Mouse (Mus musculus) ES-Bruce4 (cell line): Measurements from ENCODE around the gene Agt. TPM values are rescaled to one million over a fixed set of nuclear protein-coding genes. Genes with fewer than 3 reads are reported as not detected.

Source experiments
- H3K27ac ChIP-seq: 2 replicates; pipeline ENCODE4 v1.5.1; 2012; ENCODE audit warnings: low read length, inconsistent platforms; ENCODE audit not compliant: insufficient read depth
- H3K27me3 ChIP-seq: 2 replicates; pipeline ENCODE4 v1.6.1; 2012; ENCODE audit warnings: mild to moderate bottlenecking, low read length, inconsistent platforms; ENCODE audit not compliant: control insufficient read depth, poor library complexity, insufficient read depth, severe bottlenecking
- H3K36me3 ChIP-seq: 2 replicates; pipeline ENCODE4 v1.6.1; 2012; ENCODE audit warnings: inconsistent platforms, mild to moderate bottlenecking, low read length, moderate library complexity; ENCODE audit not compliant: control insufficient read depth, poor library complexity, insufficient read depth, severe bottlenecking
- H3K4me1 ChIP-seq: one replicate; pipeline ENCODE4 v1.8.1; 2011; ENCODE audit warnings: low read length; ENCODE audit not compliant: control insufficient read depth, insufficient read depth
- H3K4me3 ChIP-seq: 2 replicates; pipeline ENCODE4 v1.5.1; 2011; ENCODE audit warnings: low read depth, mild to moderate bottlenecking, low read length
- H3K9ac ChIP-seq: 2 replicates; pipeline ENCODE4 v1.6.1; 2012; ENCODE audit warnings: low read depth, mild to moderate bottlenecking, inconsistent platforms; ENCODE audit not compliant: poor library complexity, severe bottlenecking
- H3K9me3 ChIP-seq: replicated peaks from 2 replicates; pipeline ENCODE4 v1.6.1; 2012; ENCODE audit warnings: mild to moderate bottlenecking, low read length, inconsistent platforms; ENCODE audit not compliant: control insufficient read depth, poor library complexity, insufficient read depth, severe bottlenecking
- CTCF ChIP-seq: IDR thresholded peaks from one replicate; pipeline ENCODE4 v1.8.1; 2011; ENCODE audit warnings: low read depth, low read length
- EP300 ChIP-seq: IDR thresholded peaks from 2 replicates; pipeline ENCODE4 v1.6.1; 2011; ENCODE audit warnings: low read depth, low read length; ENCODE audit not compliant: insufficient read depth
- POLR2A ChIP-seq: IDR thresholded peaks from one replicate; pipeline ENCODE4 v1.8.1; 2011; ENCODE audit warnings: low read length; ENCODE audit not compliant: insufficient read depth
- polyA plus RNA-seq: library from polyadenylated mRNA; stranded (reverse); fragments of >200 nt; gene quantifications from 2 replicates; pipeline ENCODE4 v1.2.4, GENCODE M21; 2011; ENCODE audit warnings: low read depth; ENCODE audit not compliant: missing spikeins, insufficient read depth, insufficient read length

The Agt gene
- polyA plus RNA-seq, 1 experiment, result not detected

- H3K27ac ChIP-seq, result no peak overlapping the region
- H3K36me3 ChIP-seq, result no peaks in the 10 kb centered on the region
- no peak overlapping the region for H3K4me3 ChIP-seq
- no peaks in the 10 kb centered on the region for H3K4me1 ChIP-seq
- H3K27me3 ChIP-seq, result no peaks in the 10 kb centered on the region
- peak; percentile 83 for TF ChIP-seq CTCF
- TF ChIP-seq POLR2A, result no peak
- H3K9ac ChIP-seq, result no peak overlapping the region
- no peaks in the 10 kb centered on the region; the same call in 1 of the 2 replicates for H3K9me3 ChIP-seq
These were observed 4.2 kb upstream of the Agt start for GRCm38 (mm10) chr8:124573552-124574340.

GRCm38 (mm10) chr8:124572430-124572775 is 2.9 kb upstream of the Agt start:
- Histone ChIP-seq H3K9ac (no peak overlapping the region), H3K36me3 (no peaks in the 10 kb centered on the region), H3K27ac (no peak overlapping the region), H3K9me3 (no peaks in the 10 kb centered on the region), H3K4me3 (no peak overlapping the region), H3K27me3 (no peaks in the 10 kb centered on the region), H3K4me1 (no peaks in the 10 kb centered on the region)
- TF ChIP-seq POLR2A (no peak), CTCF (no peak), EP300 (no peak)

GRCm38 (mm10) chr8:124571732-124572429 is 2.4 kb upstream of the Agt start:
- H3K9me3 ChIP-seq, result no peaks in the 10 kb centered on the region
- H3K4me3 ChIP-seq, result no peak overlapping the region
- H3K9ac ChIP-seq, result no peak overlapping the region
- no peaks in the 10 kb centered on the region for H3K4me1 ChIP-seq
- H3K27me3 ChIP-seq, result no peaks in the 10 kb centered on the region
- H3K27ac ChIP-seq, result no peak overlapping the region
- no peak for TF ChIP-seq CTCF
- TF ChIP-seq POLR2A, result no peak
- no peak for TF ChIP-seq EP300
- no peaks in the 10 kb centered on the region for H3K36me3 ChIP-seq

- H3K9me3 ChIP-seq, result no peaks in the 10 kb centered on the region
- TF ChIP-seq CTCF (no peak), EP300 (no peak), POLR2A (no peak)
- no peak overlapping the region for H3K4me3 ChIP-seq
- no peak overlapping the region for H3K27ac ChIP-seq
- H3K9ac ChIP-seq, result no peak overlapping the region
- no peaks in the 10 kb centered on the region for H3K27me3 ChIP-seq
- H3K36me3 ChIP-seq, result no peaks in the 10 kb centered on the region
- H3K4me1 ChIP-seq, result no peaks in the 10 kb centered on the region
These were observed 406 bp downstream of the Agt start for GRCm38 (mm10) chr8:124569100-124569499.

- H3K36me3 ChIP-seq, result no peaks in the 10 kb centered on the region
- H3K9ac ChIP-seq, result no peak overlapping the region
- H3K4me1 ChIP-seq, result no peaks in the 10 kb centered on the region
- no peak for TF ChIP-seq CTCF
- no peak for TF ChIP-seq POLR2A
- no peak for TF ChIP-seq EP300
- no peak overlapping the region for H3K4me3 ChIP-seq
- no peaks in the 10 kb centered on the region for H3K9me3 ChIP-seq
- H3K27me3 ChIP-seq, result no peaks in the 10 kb centered on the region
- no peak overlapping the region for H3K27ac ChIP-seq
These were observed 1.9 kb downstream of the Agt start for GRCm38 (mm10) chr8:124567584-124567983.

- Histone ChIP-seq H3K9ac (no peak overlapping the region), H3K36me3 (no peaks in the 10 kb centered on the region), H3K4me1 (no peaks in the 10 kb centered on the region), H3K4me3 (no peak overlapping the region), H3K27me3 (no peaks in the 10 kb centered on the region), H3K27ac (no peak overlapping the region), H3K9me3 (no peaks in the 10 kb centered on the region)
- no peak for TF ChIP-seq CTCF
- TF ChIP-seq POLR2A, result no peak
- no peak for TF ChIP-seq EP300
These were observed 2.4 kb downstream of the Agt start for GRCm38 (mm10) chr8:124567126-124567525.
